Mouse (Mus musculus) cerebellum, postnatal 4 days (tissue): ENCODE data around the gene Tmem200b.

ENCODE experiments used
- DNase-seq, 2 experiments: peaks; one replicate each; pipeline ENCODE4 v3.0.0; 2022; ENCODE audit warnings: low spot score in 2 of 2, mixed read lengths in 1 of 2

The Tmem200b gene

GRCm38 (mm10) chr4:131910237-131910994 lies 11.2 kb upstream of the Tmem200b start:
- DNase-seq = no peak

- no peak for DNase-seq
These were observed 10.1 kb upstream of the Tmem200b start for GRCm38 (mm10) chr4:131911521-131911920.

DNA sequence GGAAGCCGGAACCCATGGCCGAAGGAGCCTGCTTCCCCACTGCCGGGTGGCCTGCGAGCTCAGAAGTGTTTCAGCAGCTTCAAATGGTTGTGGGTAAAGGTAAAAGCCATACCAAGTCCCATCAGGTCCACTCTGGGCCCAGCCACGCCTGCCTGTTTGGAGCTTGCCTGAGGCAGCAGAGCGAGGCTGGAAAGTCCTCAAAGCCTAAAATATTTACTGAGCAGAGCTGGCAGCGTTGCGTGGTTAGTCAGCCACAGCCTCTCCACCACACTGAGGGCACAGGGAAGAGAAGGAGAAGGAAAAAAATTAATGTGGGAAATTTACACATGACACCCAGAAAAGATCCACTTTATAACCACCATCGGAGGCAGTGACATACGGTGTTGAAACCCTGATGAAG lies 8.0 kb upstream of the Tmem200b start:
- DNase-seq = no peak

- no peak for DNase-seq
These were observed 7.4 kb upstream of the Tmem200b start for GRCm38 (mm10) chr4:131914046-131914643.

DNA sequence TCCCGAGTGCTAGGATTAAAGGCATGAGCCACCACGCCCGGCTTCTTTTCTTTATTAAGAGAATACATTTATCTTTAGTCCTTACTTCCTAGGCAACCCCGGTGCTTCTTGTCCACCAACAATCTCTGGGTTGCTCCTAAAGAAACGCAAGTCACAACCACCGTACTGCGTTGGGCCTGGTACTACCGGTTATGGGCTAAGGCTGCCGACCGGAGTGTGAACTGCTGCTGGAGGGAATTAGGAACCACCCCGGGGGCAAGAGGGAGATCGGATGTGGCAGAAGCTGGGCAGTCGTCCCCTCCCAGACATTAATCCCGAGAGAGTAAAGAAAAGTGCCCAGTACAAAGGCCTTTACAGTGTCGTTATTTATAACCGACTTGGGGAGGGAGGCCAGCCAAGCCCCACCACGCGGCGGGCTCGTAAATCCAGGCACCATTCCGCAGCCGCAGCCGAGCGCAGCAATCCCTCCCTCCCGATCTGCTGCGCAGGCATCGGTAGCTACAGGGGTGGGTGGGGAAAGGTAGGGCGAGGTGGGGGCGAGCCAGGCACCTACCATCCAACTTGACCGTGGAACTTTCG lies 6.6 kb upstream of the Tmem200b start:
- DNase-seq = no peak

GRCm38 (mm10) chr4:131915821-131916328 lies 5.7 kb upstream of the Tmem200b start:
- no peak for DNase-seq

DNA sequence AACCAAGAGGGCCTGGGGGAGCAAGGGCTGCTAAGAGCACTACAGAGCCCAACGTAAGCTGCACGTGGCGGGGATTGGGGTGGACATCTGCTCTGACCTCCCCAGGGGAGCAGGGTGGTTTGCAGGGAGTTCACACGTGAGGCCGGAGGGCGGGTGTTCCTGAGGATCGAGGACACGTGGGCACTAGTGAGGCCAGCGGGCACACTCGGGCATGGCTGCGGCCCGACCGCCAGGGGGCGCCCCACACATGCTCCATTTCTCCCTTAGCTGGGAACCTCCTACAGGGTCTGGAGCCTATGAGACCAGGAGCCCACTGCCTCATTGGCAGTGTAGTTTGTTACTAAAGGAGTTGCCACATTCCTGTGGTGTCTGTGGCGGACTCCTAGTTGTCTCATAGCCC lies 5.1 kb upstream of the Tmem200b start:
- DNase-seq = peak; percentile 59 to 75

GRCm38 (mm10) chr4:131917010-131917555 lies 4.5 kb upstream of the Tmem200b start:
- DNase-seq = no peak

- no peak for DNase-seq
These were observed 3.5 kb upstream of the Tmem200b start for GRCm38 (mm10) chr4:131918026-131918533.

DNA sequence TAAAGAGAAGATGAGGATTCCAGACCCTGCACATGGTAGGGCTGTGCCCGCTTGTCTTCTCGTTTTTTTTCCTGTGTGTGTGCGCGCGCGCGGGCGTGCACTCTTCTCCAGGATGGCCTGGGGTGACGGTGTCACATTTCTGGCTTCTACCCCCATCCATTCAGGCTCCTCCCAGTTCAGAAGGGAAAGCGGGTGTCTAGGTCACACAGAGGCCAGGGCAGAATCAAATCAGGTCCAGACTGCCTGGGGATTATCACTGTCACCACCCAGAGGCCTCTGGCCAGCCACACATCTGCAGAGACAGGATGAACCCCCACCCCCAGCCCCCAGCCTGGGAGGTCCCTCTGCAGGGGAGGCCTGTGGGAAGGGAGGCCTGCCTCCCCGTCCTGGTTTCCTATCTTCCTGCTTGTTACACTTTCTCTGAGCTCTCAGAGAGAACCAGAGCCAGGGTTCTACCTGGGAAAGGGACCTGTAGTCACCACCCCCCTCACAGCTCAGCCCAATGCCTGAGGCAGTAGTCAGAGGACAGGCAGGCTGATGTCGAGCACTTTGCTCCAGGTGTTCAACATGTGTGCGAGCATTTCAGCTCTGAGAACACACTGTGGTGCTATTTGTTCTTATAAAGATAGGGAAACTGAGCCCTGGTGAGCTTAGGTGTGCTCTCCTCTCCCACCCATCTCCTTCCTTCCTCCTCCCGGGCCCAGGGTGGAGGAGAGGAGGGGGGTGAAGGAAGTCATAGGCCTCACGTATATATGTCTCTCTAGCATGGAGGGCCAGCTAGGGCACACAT lies 2.7 kb upstream of the Tmem200b start:
- DNase-seq = no peak

DNA sequence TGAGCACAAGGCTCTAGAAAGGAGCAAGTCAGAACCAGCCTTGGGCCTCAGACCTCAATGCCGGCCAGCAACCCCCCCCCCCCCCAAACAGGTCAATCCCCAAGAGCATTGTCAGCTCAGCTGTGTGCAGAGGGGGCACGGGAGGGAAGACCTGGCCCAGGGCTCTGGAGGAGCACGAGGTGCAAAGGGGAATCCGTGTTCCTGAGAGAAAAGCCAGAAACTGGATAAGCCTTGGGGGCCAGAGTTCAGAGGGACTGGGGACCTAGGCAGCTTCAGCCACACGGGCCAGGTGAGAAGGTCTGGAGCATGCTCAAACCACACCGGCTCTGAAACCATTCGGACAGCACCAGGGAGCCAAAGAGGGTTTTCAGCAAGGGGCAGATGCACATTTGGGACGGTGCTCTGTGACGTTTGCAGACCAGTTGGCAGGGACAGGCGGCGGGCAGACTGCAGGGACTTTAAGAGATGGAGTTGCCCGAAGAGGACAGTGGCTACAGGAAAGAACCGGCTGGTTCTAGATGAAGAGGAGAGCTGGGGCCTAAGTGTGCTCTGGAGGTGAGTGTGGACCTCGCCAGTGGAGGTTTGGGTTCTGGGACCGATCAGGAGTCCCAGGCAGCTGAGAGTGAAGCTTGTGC lies 1.9 kb upstream of the Tmem200b start:
- DNase-seq = no peak

DNA sequence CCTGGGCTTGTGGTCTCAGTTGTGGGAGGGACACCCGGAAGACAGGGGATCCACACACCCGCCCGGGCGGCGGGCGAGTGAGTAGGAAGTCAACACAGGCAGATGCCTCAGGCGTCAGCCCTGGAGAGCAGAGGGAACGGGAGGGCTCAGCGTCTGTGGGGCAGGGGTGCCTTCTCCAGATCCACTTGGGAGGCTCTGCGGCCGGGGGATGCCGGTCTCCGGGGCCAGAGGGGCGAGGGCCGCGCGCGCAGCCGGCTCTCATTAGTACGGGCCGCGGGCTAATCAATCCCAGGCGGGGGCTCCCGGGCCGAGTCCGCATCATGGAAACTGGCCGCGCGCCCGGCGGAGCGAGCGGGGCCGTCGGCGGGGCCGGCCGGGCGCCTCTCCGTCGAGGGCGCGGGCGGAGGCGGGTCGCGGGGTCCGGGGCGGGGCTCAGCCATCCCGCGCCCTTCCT lies 1.4 kb upstream of the Tmem200b start:
- no peak for DNase-seq

DNA sequence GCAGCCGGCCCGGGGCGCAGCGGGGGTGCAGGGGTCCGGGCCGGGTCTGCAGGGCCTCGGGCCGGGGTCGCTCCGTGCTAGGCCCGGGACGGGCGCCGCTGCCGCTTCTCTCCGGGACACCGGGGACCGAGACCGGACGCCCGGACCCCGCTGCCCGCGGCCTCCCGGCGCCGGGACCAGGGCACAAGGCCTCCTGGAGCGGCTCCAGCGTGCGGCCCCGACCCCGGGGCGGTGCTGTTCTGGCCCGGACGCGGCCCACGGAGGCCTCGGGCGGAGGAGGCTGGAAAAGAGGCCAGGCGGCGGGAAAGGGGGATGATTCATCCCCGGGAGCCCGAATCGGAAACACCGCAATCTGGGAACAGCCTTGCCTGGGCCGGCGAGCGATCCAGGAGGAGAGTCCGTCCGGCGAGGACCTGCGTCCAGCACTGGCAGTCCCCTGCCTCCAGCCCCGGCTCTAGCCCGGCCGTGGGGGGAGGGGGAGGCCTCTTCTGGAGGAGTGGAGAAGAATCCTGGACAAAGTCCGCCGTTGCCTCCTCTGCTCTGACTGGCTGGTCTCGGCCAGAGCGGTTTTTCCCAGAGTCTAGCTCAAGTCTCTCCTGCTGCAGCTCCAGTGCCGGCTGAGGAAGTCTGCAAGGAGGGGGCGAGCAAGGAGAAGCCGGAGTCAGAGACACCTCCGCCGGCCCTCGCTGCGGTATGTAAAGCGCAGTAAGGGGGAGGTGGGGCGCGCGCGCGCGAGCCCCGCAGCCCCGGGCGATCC lies 798 bp upstream of the Tmem200b start:
- no peak for DNase-seq

DNA sequence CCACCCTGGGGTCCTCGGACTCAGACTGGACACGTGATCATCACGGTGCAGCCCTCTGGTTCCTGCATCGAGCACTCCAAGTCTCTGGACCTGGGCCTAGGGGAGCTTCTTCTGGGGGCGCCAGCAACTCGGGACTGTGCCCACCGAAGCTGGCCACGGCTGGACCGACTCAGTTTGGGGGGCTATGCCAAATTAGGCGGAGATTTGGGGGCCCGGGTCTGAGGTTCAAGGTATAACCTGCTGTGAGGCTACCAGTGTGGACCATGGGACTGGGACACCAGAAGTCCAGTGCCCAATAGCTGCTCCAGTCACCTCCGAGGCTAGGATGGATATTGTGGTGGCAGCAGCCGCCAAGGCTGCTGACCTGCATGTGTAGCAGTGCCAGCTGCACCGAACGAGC lies 833 bp downstream of the Tmem200b start:
- DNase-seq = no peak

GRCm38 (mm10) chr4:131924096-131924810 lies 2.7 kb downstream of the Tmem200b start:
- DNase-seq = no peak

GRCm38 (mm10) chr4:131929146-131929545 lies 7.6 kb downstream of the Tmem200b start:
- no peak for DNase-seq

- no peak for DNase-seq
These were observed 17.9 kb downstream of the Tmem200b start for GRCm38 (mm10) chr4:131939459-131939858.

DNA sequence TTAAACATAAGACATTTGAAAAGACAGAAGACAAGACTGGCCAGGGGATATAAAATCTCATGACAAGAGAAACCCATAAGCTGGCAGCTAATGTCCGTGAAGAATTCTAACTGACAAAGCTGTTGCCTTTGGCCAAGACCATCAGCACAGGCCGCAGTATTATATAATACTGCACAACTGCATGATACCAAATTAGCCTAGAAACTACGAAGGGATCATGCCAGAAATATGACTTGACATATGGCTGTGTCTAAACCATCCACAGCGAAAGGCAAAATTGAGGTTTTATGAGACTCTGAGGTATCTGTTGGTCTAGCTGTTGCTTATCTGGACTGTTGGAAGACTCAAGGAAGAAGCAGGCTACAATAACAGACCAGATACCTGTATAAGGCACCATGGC lies 19.3 kb downstream of the Tmem200b start:
- no peak for DNase-seq

GRCm38 (mm10) chr4:131947848-131948247 lies 26.3 kb downstream of the Tmem200b start:
- DNase-seq = no peak

DNA sequence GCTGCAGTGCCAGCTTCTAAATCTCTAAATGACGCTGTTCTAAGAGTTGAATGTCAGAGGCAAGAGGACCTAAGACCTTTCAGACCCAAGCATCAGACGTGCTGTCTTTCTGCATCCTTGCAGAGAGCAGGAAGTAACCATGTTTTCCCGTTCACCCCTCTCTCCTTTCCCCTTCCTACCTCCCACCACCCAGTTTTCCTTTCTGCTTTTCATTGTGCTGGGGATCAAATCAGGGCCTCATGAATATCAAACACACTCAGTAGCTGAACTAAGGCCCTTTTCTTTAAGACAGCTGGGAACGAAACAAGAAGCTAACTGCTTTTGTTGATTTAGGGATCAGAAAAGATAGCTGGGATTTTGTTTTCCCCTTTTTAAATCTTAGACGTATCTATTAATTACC lies 28.3 kb downstream of the Tmem200b start:
- DNase-seq = no peak
